ENCODE assay signal across 24 mouse cellular contexts in the genomic region with DNA sequence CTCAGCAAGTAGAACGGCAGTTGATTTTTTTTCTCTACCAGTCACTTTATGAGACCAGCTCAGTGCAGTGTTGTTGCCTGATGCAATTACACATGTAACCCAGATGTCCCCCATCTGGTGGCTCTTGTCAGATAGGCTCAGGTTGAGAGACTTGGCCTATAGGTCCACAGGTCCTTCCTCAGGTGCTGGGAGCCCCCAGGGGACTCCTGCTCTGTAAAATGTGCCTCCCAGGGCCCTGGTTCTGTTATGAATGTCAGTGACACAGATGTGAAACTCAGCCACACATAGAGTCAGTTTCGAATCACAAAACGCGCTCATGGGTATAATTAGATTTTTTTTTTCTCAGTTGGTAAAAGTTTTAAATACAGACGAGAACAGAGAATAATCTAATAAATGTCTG. TPM values are rescaled to one million over a fixed set of nuclear protein-coding genes. Genes with fewer than 3 reads are reported as not detected.
"Had no signal": no experiment of that assay in that cellular context is flagged by ENCODE, and none has a peak within 500 bp of the region (broad histone marks: within the 10 kb centered on the region; RNA-seq: fewer than 3 reads in every experiment).

No protein-coding gene starts in this region.

- H3K4me2 ChIP-seq: liver, embryonic 15.5 days; lung, embryonic 15.5 days; midbrain, embryonic 11.5 days; midbrain, embryonic 13.5 days; midbrain, embryonic 15.5 days; neural tube, embryonic 12.5 days had no signal

- DNase-seq: liver, postnatal 0 days; lung, adult 2 months; lung, postnatal 14 days; lung, postnatal 36 days; right cerebral cortex, postnatal 14 days; thymus, adult 18-20 months; thymus, postnatal 25 days; thymus, postnatal 4 days had no signal

- H3K4me3 ChIP-seq: liver, embryonic 15.5 days; lung, embryonic 15.5 days; megakaryocyte, embryonic 14.5 days; midbrain, embryonic 13.5 days; midbrain, embryonic 15.5 days; neural tube, embryonic 12.5 days had no signal

- ATAC-seq: liver, postnatal 0 days; lung, postnatal 0 days; midbrain, embryonic 13.5 days; midbrain, embryonic 15.5 days had no signal

- H3K4me1 ChIP-seq: lung, embryonic 15.5 days; midbrain, embryonic 13.5 days; midbrain, embryonic 15.5 days; neural tube, embryonic 12.5 days had no signal

- H3K9ac ChIP-seq: liver, embryonic 15.5 days; liver, postnatal 0 days; lung, embryonic 15.5 days; midbrain, embryonic 13.5 days; midbrain, embryonic 15.5 days; neural tube, embryonic 12.5 days had no signal

- H3K27me3 ChIP-seq: liver, embryonic 15.5 days; lung, embryonic 15.5 days; midbrain, embryonic 13.5 days; midbrain, embryonic 15.5 days; neural tube, embryonic 12.5 days had no signal

- H3K36me3 ChIP-seq: liver, embryonic 15.5 days; lung, embryonic 15.5 days; midbrain, embryonic 13.5 days; midbrain, embryonic 15.5 days; neural tube, embryonic 12.5 days had no signal

- H3K9me3 ChIP-seq: liver, embryonic 15.5 days; lung, embryonic 15.5 days; megakaryocyte, embryonic 14.5 days; midbrain, embryonic 13.5 days; midbrain, embryonic 15.5 days; neural tube, embryonic 12.5 days had no signal

- H3K27ac ChIP-seq: liver, embryonic 15.5 days; lung, embryonic 15.5 days; macrophage; midbrain, embryonic 13.5 days; midbrain, embryonic 15.5 days; neural tube, embryonic 12.5 days had no signal

RNA-seq across cellular contexts. Expression of a gene that starts 12.1 kb away (rescaled TPM):
- polyA plus RNA-seq: liver, embryonic 15.5 days; liver, postnatal 0 days; lung, adult 2 months; lung, embryonic 15.5 days; lung, postnatal 0 days; macrophage; midbrain, embryonic 11.5 days; midbrain, embryonic 13.5 days; midbrain, embryonic 15.5 days; midbrain, postnatal 0 days; neural tube, embryonic 12.5 days; neural tube, embryonic 14.5 days; spleen, adult 2 months; stomach, embryonic 14.5 days; stomach, embryonic 16.5 days; thymus, postnatal 0 days; urinary bladder, adult 2 months had no signal

RNA-seq across cellular contexts. Expression of a gene that starts 33.5 kb away (rescaled TPM):
- polyA plus RNA-seq: liver, postnatal 0 days; lung, adult 2 months; lung, embryonic 15.5 days; lung, postnatal 0 days; macrophage; neural tube, embryonic 12.5 days; neural tube, embryonic 14.5 days; spleen, adult 2 months; stomach, embryonic 14.5 days; urinary bladder, adult 2 months had no signal
